Mouse (Mus musculus) embryonic facial prominence, embryonic 12.5 days (tissue): ENCODE results near the gene Acad10. TPM values are rescaled to one million over a fixed set of nuclear protein-coding genes. Genes with fewer than 3 reads are reported as not detected.
"Not testable (repeated sequence)": the region's sequence is repeated elsewhere in the genome, so short reads cannot be mapped to it uniquely, and the experiment has no call there.

Experiments
- ATAC-seq: fragments of 200-750 bp; cut with Nextera tagmentation; 2 replicates; pipeline ENCODE4 v1.8.0; 2017; ENCODE audit not compliant: insufficient number of reproducible peaks, insufficient read depth, low FRiP score, low TSS enrichment
- H3K27ac ChIP-seq: fragments of 300-500 bp; sonication (generic); 2 replicates; pipeline ENCODE4 v1.5.1; 2016; ENCODE audit warnings: mild to moderate bottlenecking
- H3K27me3 ChIP-seq: fragments of 300-500 bp; sonication (generic); 2 replicates; pipeline ENCODE4 v1.6.1; 2016; ENCODE audit warnings: mild to moderate bottlenecking, moderate library complexity
- H3K36me3 ChIP-seq: fragments of 300-500 bp; sonication (generic); 2 replicates; pipeline ENCODE4 v1.6.1; 2016; ENCODE audit warnings: mild to moderate bottlenecking
- H3K4me1 ChIP-seq: fragments of 300-500 bp; sonication (generic); 2 replicates; pipeline ENCODE4 v1.6.1; 2016
- H3K4me2 ChIP-seq: fragments of 300-500 bp; sonication (generic); replicated peaks from 2 replicates; pipeline ENCODE4 v1.6.1; 2016; ENCODE audit warnings: mild to moderate bottlenecking, moderate library complexity
- H3K4me3 ChIP-seq: fragments of 300-500 bp; sonication (generic); 2 replicates; pipeline ENCODE4 v1.5.1; 2016; ENCODE audit warnings: mild to moderate bottlenecking
- H3K9ac ChIP-seq: fragments of 300-500 bp; sonication (generic); 2 replicates; pipeline ENCODE4 v1.6.1; 2016; ENCODE audit warnings: mild to moderate bottlenecking, moderate library complexity
- H3K9me3 ChIP-seq: fragments of 300-500 bp; sonication (generic); 2 replicates; pipeline ENCODE4 v1.6.1; 2016; ENCODE audit warnings: mild to moderate bottlenecking, moderate library complexity
- WGBS: fragments of 180-500 bp; shearing (Covaris S2); methylation state at CpG from one replicate; pipeline ENCODE4 v1.1.7; 2016; 5-methylcytosine and 5-hydroxymethylcytosine counted together
- polyA plus RNA-seq: library from polyadenylated mRNA; unstranded; fragments of >200 nt; fragmentation: Nextera tagmentation; extraction: Ambion mirVana; gene quantifications from 2 replicates; pipeline ENCODE4 v1.2.1, GENCODE M21; 2016

Acad10 gene
- polyA plus RNA-seq, 1 experiment from 2014 or later, result 2.2 TPM

DNA sequence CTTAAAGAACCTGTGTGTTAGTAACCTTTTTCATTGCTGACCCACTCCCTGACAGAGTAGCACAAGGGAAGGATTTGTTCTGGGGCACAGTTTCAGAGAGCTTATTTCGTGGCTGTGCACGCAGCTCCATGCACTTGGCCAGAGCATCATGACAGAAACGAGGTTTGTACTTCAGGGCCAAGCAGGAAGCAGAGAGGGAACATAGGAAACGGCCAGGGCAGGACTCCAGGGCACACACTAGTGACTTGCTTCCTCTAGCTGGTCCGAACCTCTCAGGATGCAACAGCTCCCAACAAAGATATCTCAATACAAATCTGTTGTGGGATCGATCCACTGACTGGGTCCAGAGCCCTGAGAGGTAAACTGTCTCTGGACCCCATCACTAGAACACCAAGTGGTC lies 3.4 kb downstream of the Acad10 start:
- H3K27ac ChIP-seq, H3K4me3 ChIP-seq, H3K4me2 ChIP-seq, H3K9me3 ChIP-seq, ATAC-seq, H3K36me3 ChIP-seq, H3K9ac ChIP-seq, H3K27me3 ChIP-seq: not testable (repeated sequence)
- peaks cover 12% of the 10 kb centered on the region for H3K4me1 ChIP-seq
- WGBS, result 76% methylated on average over 6 of the region's 6 CpGs

DNA sequence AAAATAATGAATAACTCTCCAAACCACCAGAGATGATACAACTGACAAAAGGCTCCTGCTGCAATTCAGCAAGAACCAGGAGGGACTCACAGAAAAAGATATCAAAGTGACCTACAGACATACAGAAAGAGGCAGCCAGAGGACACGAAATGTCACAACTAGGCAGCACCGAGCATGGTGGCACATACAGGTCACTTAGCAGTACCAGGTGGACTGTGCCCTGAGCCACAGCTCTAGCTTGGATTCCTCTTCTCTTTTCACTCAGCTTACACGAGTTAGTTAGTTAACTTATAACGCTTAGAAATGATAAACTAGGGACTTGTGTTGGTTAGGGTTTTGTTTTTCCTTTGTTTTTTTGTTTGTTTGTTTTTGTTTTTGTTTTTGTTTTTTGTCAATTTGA lies 5.8 kb downstream of the Acad10 start:
- no peak overlapping the region for H3K4me3 ChIP-seq
- H3K4me2 ChIP-seq, result no peak overlapping the region
- WGBS, result 78% methylated on average over 4 of the region's 4 CpGs
- H3K27ac ChIP-seq, result no peak overlapping the region
- H3K27me3 ChIP-seq, result no peaks in the 10 kb centered on the region
- no peaks in the 10 kb centered on the region for H3K9me3 ChIP-seq
- no peaks in the 10 kb centered on the region for H3K36me3 ChIP-seq
- no peaks in the 10 kb centered on the region; the same call in 1 of the 2 replicates for H3K4me1 ChIP-seq
- no peak for ATAC-seq
- H3K9ac ChIP-seq, result no peak overlapping the region

DNA sequence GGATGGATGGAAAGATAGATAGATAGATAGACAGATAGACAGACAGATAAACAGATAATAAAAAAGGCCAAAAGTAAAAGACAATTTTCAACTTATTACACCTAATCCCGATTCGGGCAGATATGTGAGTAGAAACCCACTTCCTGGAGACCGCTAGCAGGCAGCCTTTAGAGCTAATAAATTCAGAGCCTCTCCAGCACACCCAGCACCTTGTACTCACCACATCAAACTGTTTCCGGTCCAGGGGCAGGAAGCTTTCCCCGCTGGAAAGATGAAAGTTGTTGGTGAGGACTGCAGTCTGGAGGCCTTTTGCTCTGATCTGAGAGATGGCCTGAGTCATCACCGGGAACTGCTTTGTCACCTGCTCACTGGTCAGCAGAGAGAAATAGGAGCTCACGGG lies 11.2 kb downstream of the Acad10 start:
- Histone ChIP-seq H3K36me3 (no peaks in the 10 kb centered on the region), H3K9ac (no peak overlapping the region), H3K4me1 (peaks cover 9% of the 10 kb centered on the region), H3K4me2 (no peak overlapping the region), H3K27me3 (no peaks in the 10 kb centered on the region), H3K27ac (no peak overlapping the region), H3K4me3 (no peak overlapping the region), H3K9me3 (no peaks in the 10 kb centered on the region)
- no peak for ATAC-seq
- WGBS, result 80% methylated on average over 7 of the region's 7 CpGs

DNA sequence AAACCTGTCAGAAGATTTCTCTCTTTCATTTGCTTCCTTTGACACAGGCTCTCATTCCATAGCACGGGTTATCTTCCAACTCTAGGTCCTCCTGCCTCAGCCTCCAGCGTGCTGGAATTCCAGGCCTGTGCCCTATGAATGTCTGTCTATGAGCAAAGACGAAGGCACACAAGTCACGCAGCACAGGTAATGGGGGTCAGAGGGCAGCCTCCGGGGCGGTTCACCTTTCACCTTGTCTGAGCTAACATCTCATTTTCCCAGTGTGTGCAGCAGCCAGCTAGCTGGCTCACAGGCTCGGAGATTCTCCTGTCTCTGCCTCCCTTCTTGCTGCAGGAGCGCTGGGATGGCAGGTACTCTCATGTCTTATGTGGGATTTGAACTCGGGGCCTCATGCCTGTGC lies 20.7 kb downstream of the Acad10 start:
- no peaks in the 10 kb centered on the region for H3K4me1 ChIP-seq
- H3K4me3 ChIP-seq, result no peak overlapping the region
- H3K27me3 ChIP-seq, result no peaks in the 10 kb centered on the region
- H3K27ac ChIP-seq, result no peak overlapping the region
- ATAC-seq, result no peak
- no peaks in the 10 kb centered on the region for H3K9me3 ChIP-seq
- no peaks in the 10 kb centered on the region for H3K36me3 ChIP-seq
- H3K4me2 ChIP-seq, result no peak overlapping the region
- no peak overlapping the region for H3K9ac ChIP-seq
- WGBS, result 85% methylated on average over 9 of the region's 9 CpGs

DNA sequence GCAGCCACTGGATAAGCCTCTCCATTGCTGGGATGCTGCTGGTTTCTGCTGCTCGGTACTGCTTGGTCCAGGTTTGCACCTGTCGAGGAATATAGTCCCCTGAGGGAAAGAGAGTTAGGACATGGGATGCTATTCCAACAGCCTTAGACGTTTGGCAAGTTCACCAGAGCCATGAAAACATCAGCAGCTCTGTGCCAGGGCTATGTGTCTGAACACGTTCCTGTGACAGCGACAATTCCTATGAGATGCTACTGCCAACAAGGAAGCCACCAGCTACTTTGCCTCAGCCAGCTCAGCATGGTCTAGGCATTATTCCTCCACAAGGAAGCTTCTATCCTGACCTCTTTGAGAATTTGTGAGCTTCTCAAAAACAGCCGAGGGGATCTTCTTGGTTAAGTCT lies 23.0 kb downstream of the Acad10 start:
- no peak for ATAC-seq
- WGBS, result 75% methylated on average over 6 of the region's 6 CpGs
- no peaks in the 10 kb centered on the region for H3K4me1 ChIP-seq

DNA sequence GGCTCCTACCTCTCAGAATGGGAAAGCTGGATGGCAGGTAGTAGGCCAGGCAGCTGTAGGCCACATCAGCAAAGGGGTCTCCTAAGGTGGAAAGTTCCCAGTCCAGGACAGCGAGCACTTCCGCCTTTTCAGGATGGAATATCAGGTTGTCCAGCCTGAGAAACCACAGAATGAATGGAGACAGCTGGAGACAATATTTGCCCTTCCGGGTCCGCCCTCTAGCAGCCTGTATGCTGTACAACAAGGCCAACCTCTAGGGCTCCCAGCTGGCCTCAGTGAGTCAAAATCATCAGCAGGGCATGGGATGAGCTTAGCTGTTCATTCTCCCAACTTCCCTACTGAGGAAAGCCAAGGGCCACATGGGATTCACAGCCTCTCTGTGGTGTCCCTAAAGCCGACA lies 25.6 kb downstream of the Acad10 start:
- H3K36me3 ChIP-seq, result no peaks in the 10 kb centered on the region
- no peak overlapping the region for H3K9ac ChIP-seq
- H3K4me3 ChIP-seq, result no peak overlapping the region
- no peak overlapping the region for H3K4me2 ChIP-seq
- H3K4me1 ChIP-seq, result no peaks in the 10 kb centered on the region
- no peak overlapping the region for H3K27ac ChIP-seq
- H3K9me3 ChIP-seq, result no peaks in the 10 kb centered on the region
- no peak for ATAC-seq
- no peaks in the 10 kb centered on the region for H3K27me3 ChIP-seq
- WGBS, result 91% methylated on average over 5 of the region's 5 CpGs

More for the DNA sequence above, 23.0 kb downstream of the Acad10 start:
- Histone ChIP-seq H3K4me2 (no peak overlapping the region), H3K27me3 (no peaks in the 10 kb centered on the region), H3K27ac (no peak overlapping the region), H3K4me3 (no peak overlapping the region), H3K36me3 (no peaks in the 10 kb centered on the region), H3K9me3 (no peaks in the 10 kb centered on the region), H3K9ac (no peak overlapping the region)

DNA sequence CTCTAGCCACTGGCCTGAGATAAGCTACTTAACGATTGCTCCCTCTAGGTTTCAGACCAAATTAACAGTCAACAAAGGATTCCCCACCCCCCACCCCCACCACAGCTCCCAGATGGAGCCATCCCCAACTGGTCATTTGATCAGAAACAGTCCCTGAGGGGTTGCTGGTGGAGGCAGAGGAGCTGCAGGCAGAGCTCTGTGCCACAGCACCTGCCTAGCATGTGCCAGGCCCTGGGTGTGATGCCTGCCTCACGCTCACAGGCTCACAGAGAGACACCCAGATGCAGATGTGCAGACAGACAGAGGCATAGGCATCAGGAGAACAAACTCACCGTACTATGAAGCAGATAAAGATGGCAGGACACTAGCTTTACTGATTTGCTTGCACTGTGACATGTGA lies 27.5 kb downstream of the Acad10 start:
- no peaks in the 10 kb centered on the region for H3K9me3 ChIP-seq
- H3K27me3 ChIP-seq, result no peaks in the 10 kb centered on the region
- 37% methylated on average over 3 of the region's 3 CpGs for WGBS
- H3K4me1 ChIP-seq, result no peaks in the 10 kb centered on the region
- H3K36me3 ChIP-seq, result no peaks in the 10 kb centered on the region
- H3K27ac ChIP-seq, result no peak overlapping the region
- H3K9ac ChIP-seq, result no peak overlapping the region
- no peak overlapping the region for H3K4me3 ChIP-seq
- ATAC-seq, result no peak
- H3K4me2 ChIP-seq, result no peak overlapping the region

DNA sequence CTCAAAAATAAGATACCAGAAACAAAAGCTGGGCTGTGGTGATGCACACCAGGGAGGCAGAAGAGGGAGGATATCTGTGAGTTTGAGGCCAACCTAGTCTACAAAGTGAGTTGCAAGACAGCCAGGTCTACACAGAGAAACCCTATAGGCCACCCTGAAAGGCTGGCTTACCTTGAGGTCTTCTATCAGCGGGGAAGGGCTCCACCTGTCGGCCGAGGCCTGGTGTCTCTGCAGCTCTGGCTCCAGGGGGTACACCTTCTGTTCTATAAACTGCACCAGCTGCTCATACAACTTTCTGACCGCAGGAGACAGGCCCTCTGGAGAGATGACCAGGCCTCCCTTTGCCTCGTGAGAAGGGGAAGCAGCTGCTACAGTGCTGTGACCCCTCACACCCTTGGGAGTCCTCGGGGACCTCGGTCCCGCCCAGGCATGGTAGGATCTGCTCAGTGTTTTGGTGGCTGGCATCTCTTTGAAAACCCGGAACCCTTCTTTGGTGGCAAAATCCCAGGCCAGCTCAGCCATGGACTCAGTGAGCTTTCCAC lies 29.1 kb downstream of the Acad10 start:
- H3K4me1 ChIP-seq, H3K9me3 ChIP-seq, H3K4me2 ChIP-seq, H3K9ac ChIP-seq, H3K4me3 ChIP-seq, H3K27me3 ChIP-seq, H3K27ac ChIP-seq, ATAC-seq, H3K36me3 ChIP-seq: not testable (repeated sequence)
- WGBS, result 66% methylated on average over 9 of the region's 9 CpGs

DNA sequence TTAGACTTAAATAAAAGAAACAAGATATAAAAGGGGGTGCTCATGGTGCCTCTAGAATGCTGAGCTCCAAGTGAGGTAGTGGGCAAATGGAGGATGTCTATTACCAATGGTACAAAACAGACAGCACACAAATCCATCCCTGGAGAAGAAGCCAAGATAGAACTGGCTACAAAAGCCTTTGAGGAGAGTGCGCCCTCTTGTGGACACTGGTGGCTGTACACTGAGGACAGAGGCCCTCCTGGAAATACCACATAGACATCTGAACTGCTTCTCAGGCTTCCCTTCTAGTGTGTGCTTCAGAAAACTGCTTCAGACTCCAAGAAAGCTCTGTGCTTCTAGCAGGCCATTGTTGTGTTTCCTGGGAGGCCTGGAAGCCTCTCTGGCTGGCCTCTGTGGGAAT lies 32.4 kb downstream of the Acad10 start:
- H3K27me3 ChIP-seq, result no peaks in the 10 kb centered on the region
- H3K4me1 ChIP-seq, result no peaks in the 10 kb centered on the region
- 0% methylated on average over 1 of the region's 1 CpGs for WGBS
- H3K4me3 ChIP-seq, result no peak overlapping the region
- H3K4me2 ChIP-seq, result no peak overlapping the region
- H3K27ac ChIP-seq, result no peak overlapping the region
- no peaks in the 10 kb centered on the region for H3K9me3 ChIP-seq
- ATAC-seq, result no peak
- H3K36me3 ChIP-seq, result no peaks in the 10 kb centered on the region
- no peak overlapping the region for H3K9ac ChIP-seq

DNA sequence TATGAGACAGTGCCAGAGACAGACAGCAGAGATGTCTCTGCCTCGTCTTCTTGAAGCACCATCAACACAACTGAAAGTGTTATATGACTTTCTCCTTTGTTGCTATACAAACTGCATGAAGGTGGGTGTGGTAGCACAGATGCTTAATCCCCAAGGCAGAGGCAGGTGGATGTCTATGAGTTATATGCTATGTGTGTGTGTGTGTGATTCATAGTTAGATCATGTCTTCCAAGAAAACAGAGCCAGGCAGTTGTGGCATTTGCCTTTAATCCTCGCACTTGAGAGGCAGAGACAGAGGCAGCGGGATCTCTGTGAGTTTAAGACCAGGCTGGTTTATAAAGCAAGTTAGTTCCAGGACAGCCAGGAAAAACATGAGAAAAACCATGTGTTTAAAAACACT lies 37.1 kb downstream of the Acad10 start:
- H3K9me3 ChIP-seq, result no peaks in the 10 kb centered on the region
- ATAC-seq, result no peak
- no peak overlapping the region for H3K27ac ChIP-seq
- H3K4me1 ChIP-seq, result peaks cover 8% of the 10 kb centered on the region
- 81% methylated on average over 3 of the region's 3 CpGs for WGBS
- H3K36me3 ChIP-seq, result no peaks in the 10 kb centered on the region
- H3K4me2 ChIP-seq, result no peak overlapping the region
- H3K9ac ChIP-seq, result no peak overlapping the region
- H3K27me3 ChIP-seq, result no peaks in the 10 kb centered on the region
- no peak overlapping the region for H3K4me3 ChIP-seq

DNA sequence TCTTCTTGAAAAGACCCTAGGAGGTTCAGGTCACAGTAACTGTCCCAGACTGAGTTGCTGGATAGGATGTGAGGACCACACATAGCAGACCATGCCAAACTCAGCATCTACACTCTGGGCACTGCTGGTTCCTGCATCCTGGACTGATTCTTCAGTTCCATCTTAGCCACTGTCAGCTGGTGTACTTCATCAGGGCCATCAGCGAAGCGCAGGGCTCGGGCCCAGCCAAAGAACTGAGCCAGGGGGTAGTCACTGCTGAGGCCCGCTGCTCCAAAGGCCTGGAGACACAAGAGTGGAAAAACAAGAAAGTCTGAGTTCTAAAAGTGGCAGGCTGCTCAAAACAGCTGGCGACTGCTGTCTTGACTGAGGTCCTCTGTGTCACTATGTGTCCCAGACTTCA lies 39.2 kb downstream of the Acad10 start:
- no peak for ATAC-seq
- 91% methylated on average over 5 of the region's 5 CpGs for WGBS
- H3K36me3 ChIP-seq, result no peaks in the 10 kb centered on the region
- no peak overlapping the region for H3K27ac ChIP-seq
- H3K9ac ChIP-seq, result no peak overlapping the region
- H3K4me2 ChIP-seq, result no peak overlapping the region
- H3K4me1 ChIP-seq, result peaks cover 8% of the 10 kb centered on the region
- H3K27me3 ChIP-seq, result no peaks in the 10 kb centered on the region
- no peak overlapping the region for H3K4me3 ChIP-seq
- no peaks in the 10 kb centered on the region for H3K9me3 ChIP-seq

DNA sequence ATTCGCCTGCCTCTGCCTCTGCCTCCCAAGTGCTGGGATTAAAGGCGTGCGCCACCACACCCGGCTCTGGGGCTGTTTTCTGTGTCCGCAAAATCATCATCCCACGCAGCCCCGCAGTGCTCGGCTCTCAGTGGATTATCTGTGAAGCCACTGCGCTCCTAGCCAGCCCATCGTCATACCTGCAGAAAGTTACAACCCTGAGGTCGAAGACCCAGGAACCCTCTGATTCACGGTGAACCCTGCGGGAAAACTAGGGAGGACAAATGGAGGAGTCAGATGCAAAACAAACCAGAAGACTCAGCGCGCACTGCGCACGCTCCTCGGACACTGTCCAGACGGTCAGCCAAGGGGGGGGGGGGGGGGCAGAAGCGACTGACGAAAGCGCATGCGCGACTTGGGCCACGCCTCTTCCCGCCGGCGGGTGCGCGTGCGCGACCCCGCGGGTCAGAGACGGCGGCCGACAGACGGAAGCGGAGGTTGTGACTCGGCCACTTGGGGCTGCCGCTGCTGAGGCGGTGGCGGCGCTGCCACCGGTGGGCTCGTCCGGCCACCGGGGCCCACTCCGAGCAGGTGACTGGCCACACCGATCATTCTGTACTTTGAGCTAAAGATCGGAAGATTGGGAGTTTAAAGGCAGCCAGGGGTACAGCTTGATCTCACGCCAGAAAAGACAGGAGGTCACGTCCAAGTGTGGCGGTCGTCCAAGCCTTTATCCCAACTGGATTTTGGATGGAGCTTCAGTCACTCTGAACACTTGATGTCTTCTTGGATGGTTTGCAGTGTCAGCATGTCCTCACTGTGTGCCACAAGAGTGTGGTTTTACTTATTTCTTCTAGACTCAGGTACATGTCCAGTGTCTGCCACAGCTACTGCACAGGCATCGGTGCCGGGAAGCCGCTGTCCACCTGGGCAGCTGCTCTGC lies 41.5 kb downstream of the Acad10 start, which contains the start of gene Acad12:
TSS of gene Acad12 (minus strand) at position 347 of the 922 bp plus-strand sequence.
- Histone ChIP-seq H3K4me3 (peak within 1 kb of the TSS; percentile 78), H3K4me1 (peaks cover 8% of the 10 kb centered on the region), H3K4me2 (peak within 1 kb of the TSS; percentile 70), H3K36me3 (no peaks in the 10 kb centered on the region), H3K9me3 (no peaks in the 10 kb centered on the region), H3K9ac (peak within 1 kb of the TSS; percentile 66), H3K27me3 (no peaks in the 10 kb centered on the region), H3K27ac (peak within 1 kb of the TSS; percentile 67)
- ATAC-seq, result peak; percentile 48
- 1% methylated on average over 56 of the region's 58 CpGs for WGBS
